Mouse (Mus musculus) neural tube, embryonic 15.5 days (tissue): ENCODE measurements at regions not wholly inside any gene's neighbourhood (a gene's known extent, or its start where the extent isn't known, plus 50 kb on each side); places are given as distances from the start of the nearest gene placed in this dataset.

ENCODE experiments used
- ATAC-seq: fragments of 200-750 bp; cut with Nextera tagmentation; 2 replicates; pipeline ENCODE4 v1.8.0; 2017; ENCODE audit warnings: mild to moderate bottlenecking, moderate TSS enrichment, moderate library complexity; ENCODE audit not compliant: low FRiP score
- H3K27ac ChIP-seq: fragments of 300-500 bp; sonication (generic); replicated peaks from 2 replicates; pipeline ENCODE4 v1.5.1; 2015; ENCODE audit warnings: mild to moderate bottlenecking, inconsistent platforms
- H3K27me3 ChIP-seq: fragments of 300-500 bp; sonication (generic); replicated peaks from 2 replicates; pipeline ENCODE4 v1.6.1; 2015; ENCODE audit warnings: inconsistent platforms
- H3K36me3 ChIP-seq: fragments of 300-500 bp; sonication (generic); 2 replicates; pipeline ENCODE4 v1.6.1; 2015; ENCODE audit warnings: inconsistent platforms
- H3K4me1 ChIP-seq: fragments of 300-500 bp; sonication (generic); 2 replicates; pipeline ENCODE4 v1.6.1; 2015; ENCODE audit warnings: inconsistent platforms
- H3K4me2 ChIP-seq: fragments of 300-500 bp; sonication (generic); 2 replicates; pipeline ENCODE4 v1.6.1; 2015; ENCODE audit warnings: inconsistent platforms, mild to moderate bottlenecking, moderate library complexity
- H3K4me3 ChIP-seq: fragments of 300-500 bp; sonication (generic); replicated peaks from 2 replicates; pipeline ENCODE4 v1.5.1; 2015; ENCODE audit warnings: mild to moderate bottlenecking, inconsistent platforms
- H3K9ac ChIP-seq: fragments of 300-500 bp; sonication (generic); replicated peaks from 2 replicates; pipeline ENCODE4 v1.6.1; 2015; ENCODE audit warnings: mild to moderate bottlenecking, inconsistent platforms
- H3K9me3 ChIP-seq: fragments of 300-500 bp; sonication (generic); replicated peaks from 2 replicates; pipeline ENCODE4 v1.6.1; 2016; ENCODE audit warnings: inconsistent platforms
- WGBS: fragments of 180-500 bp; shearing (Covaris S2); methylation state at CpG from one replicate; pipeline ENCODE4 v1.1.7; 2015; ENCODE audit warnings: mixed read lengths; 5-methylcytosine and 5-hydroxymethylcytosine counted together

DNA sequence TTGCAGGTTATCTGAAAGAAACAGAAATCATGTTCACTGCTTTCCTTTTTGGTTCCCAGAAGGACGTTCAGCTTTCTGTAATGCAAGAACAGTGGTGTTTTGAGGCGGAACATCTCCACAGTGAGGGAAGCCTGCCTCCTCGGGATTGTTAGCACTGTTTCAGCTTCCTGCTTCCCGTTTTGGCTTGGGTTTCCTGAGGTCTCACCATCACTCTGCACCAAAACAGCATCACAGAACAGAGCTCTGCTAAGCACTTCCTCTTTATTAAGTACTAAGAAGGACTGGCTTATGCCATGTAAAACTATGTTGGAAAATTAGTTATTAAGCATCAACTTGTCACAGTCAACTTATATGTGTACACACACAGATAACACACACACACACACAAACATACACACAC lies 857.9 kb downstream of the Slc4a3 start:
- Histone ChIP-seq H3K4me1 (no peaks in the 10 kb centered on the region), H3K4me2 (no peak overlapping the region), H3K9ac (no peak overlapping the region), H3K27me3 (no peaks in the 10 kb centered on the region), H3K4me3 (no peak overlapping the region), H3K9me3 (no peaks in the 10 kb centered on the region), H3K27ac (no peak overlapping the region), H3K36me3 (no peaks in the 10 kb centered on the region)
- 75% methylated on average over 4 of the region's 4 CpGs for WGBS
- ATAC-seq = no peak

DNA sequence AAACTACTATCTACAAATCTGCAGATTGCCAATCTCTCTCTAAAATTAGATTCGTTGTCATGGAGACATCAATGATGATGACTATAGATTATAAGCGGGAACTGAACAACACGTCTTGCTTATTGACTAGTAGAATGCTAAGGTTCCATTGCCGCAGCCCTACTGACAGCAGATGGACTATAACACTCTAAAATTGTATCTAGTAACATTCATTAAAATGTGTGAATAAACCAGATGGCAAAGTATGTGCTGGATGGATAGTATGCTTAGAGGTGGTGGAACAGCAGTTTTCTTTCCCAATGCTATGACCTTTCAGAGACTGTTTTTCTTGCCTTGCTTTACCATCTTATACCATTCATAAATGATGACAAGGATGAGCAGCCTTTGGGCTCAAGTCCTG lies 864.7 kb downstream of the Slc4a3 start:
- H3K27ac ChIP-seq = no peak overlapping the region
- no peaks in the 10 kb centered on the region for H3K9me3 ChIP-seq
- H3K4me2 ChIP-seq = no peak overlapping the region
- no peak overlapping the region for H3K9ac ChIP-seq
- H3K4me3 ChIP-seq = no peak overlapping the region
- H3K27me3 ChIP-seq = no peaks in the 10 kb centered on the region
- WGBS = 78% methylated on average over 4 of the region's 4 CpGs
- no peaks in the 10 kb centered on the region for H3K36me3 ChIP-seq
- H3K4me1 ChIP-seq = no peaks in the 10 kb centered on the region
- ATAC-seq = no peak

DNA sequence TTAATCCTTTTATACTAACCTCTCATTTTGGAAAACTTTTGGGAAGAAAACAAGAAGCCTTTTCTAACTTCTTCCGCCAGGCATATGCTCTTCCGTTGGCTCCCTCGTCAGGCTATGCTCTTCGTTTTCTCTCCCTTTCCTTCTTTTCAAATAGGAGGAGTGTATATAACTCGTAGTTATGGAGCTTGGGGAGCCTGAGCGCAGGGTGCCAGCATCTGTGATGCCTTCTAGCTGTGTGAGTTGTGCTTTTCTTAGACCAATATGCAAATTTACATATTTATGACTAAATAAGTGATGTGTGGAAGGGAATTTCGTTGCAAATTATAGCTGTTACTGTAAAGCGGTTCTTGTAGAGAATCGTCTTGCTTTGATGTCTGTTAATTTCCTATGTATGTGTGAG lies 874.5 kb downstream of the Slc4a3 start:
- 76% methylated on average over 9 of the region's 9 CpGs for WGBS
- no peaks in the 10 kb centered on the region for H3K9me3 ChIP-seq
- ATAC-seq = no peak
- H3K4me3 ChIP-seq = no peak overlapping the region
- no peaks in the 10 kb centered on the region for H3K27me3 ChIP-seq
- no peaks in the 10 kb centered on the region for H3K4me1 ChIP-seq
- no peaks in the 10 kb centered on the region for H3K36me3 ChIP-seq
- no peak overlapping the region for H3K4me2 ChIP-seq
- no peak overlapping the region for H3K27ac ChIP-seq
- H3K9ac ChIP-seq = no peak overlapping the region

DNA sequence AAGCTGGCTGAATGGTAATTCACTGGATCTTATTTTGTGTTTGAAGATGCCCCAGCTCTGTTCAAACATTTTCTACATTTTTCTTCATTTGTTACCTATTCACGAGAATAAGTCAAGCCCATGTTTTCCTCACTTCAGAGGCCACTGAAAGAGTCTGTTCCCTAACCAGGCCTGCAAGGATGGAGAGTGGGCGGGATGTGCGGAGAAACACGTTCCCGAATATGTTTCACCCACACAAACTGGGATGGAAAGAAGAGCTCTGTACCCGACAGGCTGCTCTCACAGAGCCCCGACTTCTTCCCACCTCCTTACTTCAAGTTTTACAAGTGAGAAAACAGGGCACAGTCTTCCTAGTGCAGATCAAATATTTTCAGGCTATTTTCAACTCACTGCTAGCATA lies 881.4 kb downstream of the Slc4a3 start:
- WGBS = 87% methylated on average over 7 of the region's 7 CpGs

DNA sequence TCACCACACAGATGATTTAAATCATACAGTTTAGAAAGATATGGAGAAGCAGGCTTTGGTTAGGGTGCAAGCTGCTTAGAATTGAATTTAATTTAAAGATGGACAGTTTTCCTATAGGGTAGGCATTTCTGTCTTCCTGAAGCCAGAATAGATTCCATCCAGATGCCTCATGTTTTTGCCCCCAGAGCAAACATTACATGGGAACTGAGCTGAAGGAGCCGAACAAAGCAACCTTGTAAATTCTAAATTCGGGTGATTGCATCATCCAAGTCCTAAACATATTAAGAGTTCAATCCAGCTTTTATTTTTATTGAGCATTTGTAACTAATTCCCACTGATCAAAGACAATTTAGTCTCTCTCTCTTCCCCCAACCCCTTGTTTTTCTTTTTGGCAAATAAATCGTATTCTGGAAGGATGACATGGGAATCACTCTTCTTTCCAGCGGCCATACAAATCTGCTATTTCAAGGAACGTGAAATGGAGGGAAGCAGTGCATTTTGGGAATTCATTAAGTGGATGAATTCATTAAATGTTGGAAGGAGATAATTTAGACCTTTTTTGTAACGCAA lies 884.1 kb downstream of the Slc4a3 start:
- Histone ChIP-seq H3K4me2 (no peak overlapping the region), H3K4me1 (peaks cover 5% of the 10 kb centered on the region; the same call in 1 of the 2 replicates), H3K9ac (no peak overlapping the region), H3K27me3 (no peaks in the 10 kb centered on the region), H3K27ac (no peak overlapping the region), H3K9me3 (no peaks in the 10 kb centered on the region), H3K36me3 (no peaks in the 10 kb centered on the region), H3K4me3 (no peak overlapping the region)
- no peak for ATAC-seq
- WGBS = 58% methylated on average over 6 of the region's 6 CpGs

More for the DNA sequence above, 881.4 kb downstream of the Slc4a3 start:
- no peak overlapping the region for H3K4me3 ChIP-seq
- no peak overlapping the region for H3K27ac ChIP-seq
- H3K9me3 ChIP-seq = no peaks in the 10 kb centered on the region
- H3K27me3 ChIP-seq = no peaks in the 10 kb centered on the region
- H3K4me1 ChIP-seq = no peaks in the 10 kb centered on the region
- no peak for ATAC-seq
- H3K4me2 ChIP-seq = no peak overlapping the region
- H3K36me3 ChIP-seq = no peaks in the 10 kb centered on the region
- no peak overlapping the region for H3K9ac ChIP-seq

DNA sequence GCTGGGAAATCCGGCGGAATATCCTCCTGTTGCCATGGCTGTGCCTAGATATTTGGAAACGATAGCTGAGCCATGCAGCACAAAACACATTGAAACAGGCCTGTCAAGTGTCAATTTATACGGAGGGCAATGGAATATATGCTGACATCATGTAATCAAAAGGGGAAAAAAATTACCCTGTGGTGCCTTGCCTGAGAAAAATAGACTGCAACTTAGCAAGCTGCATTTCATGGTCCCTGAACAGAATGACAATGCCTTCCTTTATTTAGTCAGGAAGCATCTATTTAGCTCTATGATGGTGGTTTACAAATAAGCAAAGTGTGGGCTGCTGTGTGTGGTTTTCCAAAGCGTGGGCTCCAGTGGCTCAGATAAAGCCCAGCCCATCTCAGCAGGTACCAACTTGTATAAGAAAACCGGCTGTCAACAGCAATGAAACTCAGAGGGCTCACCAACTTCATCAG lies 887.4 kb downstream of the Slc4a3 start:
- Histone ChIP-seq H3K4me3 (no peak overlapping the region), H3K4me1 (peaks cover 5% of the 10 kb centered on the region; the same call in 1 of the 2 replicates), H3K4me2 (no peak overlapping the region), H3K9me3 (no peaks in the 10 kb centered on the region), H3K27me3 (no peaks in the 10 kb centered on the region), H3K27ac (no peak overlapping the region), H3K36me3 (no peaks in the 10 kb centered on the region), H3K9ac (no peak overlapping the region)
- WGBS = 23% methylated on average over 6 of the region's 6 CpGs
- no peak for ATAC-seq

DNA sequence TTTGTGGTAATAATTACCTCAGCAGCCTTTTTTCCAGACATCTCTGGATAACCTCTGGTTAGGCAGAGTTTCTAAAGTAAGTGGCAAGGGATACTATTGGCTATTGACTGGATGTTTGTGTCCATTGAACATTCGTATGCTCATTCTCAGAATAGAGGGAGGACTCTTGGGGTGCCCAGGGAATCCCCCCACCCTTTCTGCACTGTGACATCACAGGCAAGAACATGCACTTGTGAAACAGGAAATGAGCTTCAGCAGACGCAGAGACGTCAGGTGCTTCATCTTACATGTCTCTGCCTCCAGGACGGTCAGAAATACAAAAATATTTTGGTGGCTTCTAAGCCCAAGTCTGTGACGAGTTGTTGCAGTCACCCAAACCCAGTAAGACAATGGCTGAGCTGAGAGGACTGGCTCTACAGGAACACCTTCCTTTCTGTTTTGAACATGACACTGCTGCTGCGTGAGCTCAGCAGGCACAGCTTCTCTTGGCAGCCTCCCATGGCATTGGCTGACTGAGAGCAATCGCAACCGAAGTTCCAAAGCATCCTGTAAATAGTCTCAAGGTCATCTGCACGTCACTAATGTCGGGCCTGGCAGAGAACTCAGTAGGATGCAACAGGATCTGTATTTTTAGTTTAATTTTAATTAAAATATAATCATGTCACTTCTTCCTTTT lies 904.6 kb downstream of the Slc4a3 start:
- no peak overlapping the region for H3K9ac ChIP-seq
- no peaks in the 10 kb centered on the region for H3K36me3 ChIP-seq
- no peak overlapping the region for H3K4me2 ChIP-seq
- ATAC-seq = no peak
- H3K27ac ChIP-seq = no peak overlapping the region
- no peak overlapping the region for H3K4me3 ChIP-seq
- H3K27me3 ChIP-seq = no peaks in the 10 kb centered on the region
- WGBS = 70% methylated on average over 10 of the region's 10 CpGs
- H3K9me3 ChIP-seq = no peaks in the 10 kb centered on the region
- H3K4me1 ChIP-seq = peaks cover 6% of the 10 kb centered on the region

DNA sequence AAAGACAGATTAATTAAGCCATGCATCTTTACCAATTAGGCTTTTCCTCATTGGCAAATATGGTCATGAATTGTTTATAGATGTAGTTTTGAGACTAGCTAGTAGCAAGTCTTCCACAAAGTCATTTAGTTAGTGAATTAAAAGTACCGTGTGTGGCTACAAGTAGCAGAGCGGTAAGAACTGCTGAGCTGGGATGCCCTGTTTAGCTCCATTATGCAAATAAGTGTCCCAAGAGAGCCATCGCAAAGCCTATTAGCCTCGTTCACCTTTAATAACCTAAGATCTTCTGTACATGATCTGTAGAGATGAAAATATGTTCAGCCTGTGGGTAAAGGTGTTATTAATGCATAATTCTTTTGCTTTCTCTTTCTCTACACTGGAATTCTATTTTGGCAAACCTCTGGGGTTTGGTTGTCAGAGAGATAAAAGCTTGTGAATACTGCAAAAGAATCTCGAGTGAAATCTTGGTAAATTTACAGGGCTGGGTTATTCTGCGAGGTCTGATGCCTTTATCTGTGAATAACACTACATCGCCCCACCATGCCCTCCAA lies 907.2 kb downstream of the Slc4a3 start:
- no peaks in the 10 kb centered on the region for H3K27me3 ChIP-seq
- no peak overlapping the region for H3K4me2 ChIP-seq
- no peaks in the 10 kb centered on the region for H3K36me3 ChIP-seq
- no peak overlapping the region for H3K4me3 ChIP-seq
- no peak overlapping the region for H3K9ac ChIP-seq
- 54% methylated on average over 7 of the region's 7 CpGs for WGBS
- H3K9me3 ChIP-seq = no peaks in the 10 kb centered on the region
- no peak overlapping the region for H3K27ac ChIP-seq
- peaks cover 6% of the 10 kb centered on the region for H3K4me1 ChIP-seq
- no peak for ATAC-seq

DNA sequence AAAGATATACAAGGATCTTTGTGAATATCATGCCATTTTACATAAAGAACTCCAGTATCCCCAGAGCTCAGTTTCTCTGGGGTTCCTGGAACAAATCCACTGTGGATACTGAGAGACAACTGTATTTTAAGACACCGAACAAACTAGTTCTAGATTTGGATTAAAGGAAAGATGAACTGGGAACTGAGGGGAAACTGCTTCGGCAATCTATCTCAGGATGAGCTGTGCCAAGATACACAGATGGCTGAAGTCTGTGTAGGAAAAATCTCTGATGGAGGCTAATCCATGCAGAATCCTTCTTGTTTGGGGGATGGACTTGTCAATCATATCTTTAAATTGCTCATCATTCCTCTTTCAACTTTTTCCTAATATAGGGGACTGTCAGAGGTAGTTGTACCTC lies 920.5 kb downstream of the Slc4a3 start:
- Histone ChIP-seq H3K9ac (no peak overlapping the region), H3K4me1 (no peaks in the 10 kb centered on the region), H3K4me2 (no peak overlapping the region), H3K27me3 (no peaks in the 10 kb centered on the region), H3K4me3 (no peak overlapping the region), H3K27ac (no peak overlapping the region), H3K9me3 (no peaks in the 10 kb centered on the region), H3K36me3 (no peaks in the 10 kb centered on the region)
- WGBS = 91% methylated on average over 2 of the region's 2 CpGs
- no peak for ATAC-seq

DNA sequence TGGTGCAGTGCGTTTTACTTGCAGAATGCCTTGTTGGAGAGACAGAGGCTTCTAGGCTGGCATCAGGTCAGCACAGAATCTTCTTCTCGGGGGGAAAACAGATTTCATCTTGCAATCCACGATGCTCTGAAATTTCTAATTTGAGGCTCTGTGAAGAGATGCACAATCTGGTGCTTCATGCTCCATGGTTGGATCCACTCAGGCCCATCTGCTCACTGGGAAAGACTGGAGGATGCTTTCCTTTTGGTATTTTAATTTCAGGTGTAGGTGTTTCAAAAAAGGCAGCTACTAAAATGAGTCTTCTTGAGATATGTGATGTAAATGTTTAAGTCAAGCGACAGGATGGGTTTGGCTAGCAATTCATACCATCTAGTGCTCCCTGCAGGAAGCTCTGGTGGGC lies 938.1 kb downstream of the Slc4a3 start:
- WGBS = 89% methylated on average over 4 of the region's 4 CpGs
- no peak overlapping the region for H3K27ac ChIP-seq
- H3K27me3 ChIP-seq = no peaks in the 10 kb centered on the region
- no peak for ATAC-seq
- no peaks in the 10 kb centered on the region for H3K9me3 ChIP-seq
- H3K4me2 ChIP-seq = no peak overlapping the region
- no peaks in the 10 kb centered on the region for H3K36me3 ChIP-seq
- no peak overlapping the region for H3K4me3 ChIP-seq
- no peak overlapping the region for H3K9ac ChIP-seq
- no peaks in the 10 kb centered on the region for H3K4me1 ChIP-seq

DNA sequence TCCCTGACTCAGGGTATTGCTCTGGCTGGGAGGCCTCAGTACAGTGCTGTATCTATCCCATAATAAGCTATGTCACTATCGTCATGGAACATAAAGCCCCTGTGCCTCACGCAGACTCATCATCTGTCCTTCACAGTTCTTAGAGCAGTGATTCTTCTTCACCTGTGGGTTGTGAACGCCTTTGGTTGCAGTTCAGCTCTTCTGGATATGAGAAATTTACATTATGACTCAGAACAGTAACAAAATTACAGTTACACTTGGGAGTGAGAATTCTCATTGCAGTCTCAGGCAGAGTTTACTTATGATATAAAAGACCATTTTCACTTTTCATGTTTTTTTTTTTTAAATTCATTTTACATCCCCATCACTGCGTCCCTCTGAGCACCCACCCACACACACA lies 941.4 kb downstream of the Slc4a3 start:
- WGBS = 82% methylated on average over 4 of the region's 4 CpGs
- no peaks in the 10 kb centered on the region for H3K36me3 ChIP-seq
- no peaks in the 10 kb centered on the region for H3K27me3 ChIP-seq
- no peak overlapping the region for H3K4me2 ChIP-seq
- no peak overlapping the region for H3K4me3 ChIP-seq
- H3K9me3 ChIP-seq = no peaks in the 10 kb centered on the region
- no peak overlapping the region for H3K27ac ChIP-seq
- no peak overlapping the region for H3K9ac ChIP-seq
- H3K4me1 ChIP-seq = peaks cover 19% of the 10 kb centered on the region
- no peak for ATAC-seq

DNA sequence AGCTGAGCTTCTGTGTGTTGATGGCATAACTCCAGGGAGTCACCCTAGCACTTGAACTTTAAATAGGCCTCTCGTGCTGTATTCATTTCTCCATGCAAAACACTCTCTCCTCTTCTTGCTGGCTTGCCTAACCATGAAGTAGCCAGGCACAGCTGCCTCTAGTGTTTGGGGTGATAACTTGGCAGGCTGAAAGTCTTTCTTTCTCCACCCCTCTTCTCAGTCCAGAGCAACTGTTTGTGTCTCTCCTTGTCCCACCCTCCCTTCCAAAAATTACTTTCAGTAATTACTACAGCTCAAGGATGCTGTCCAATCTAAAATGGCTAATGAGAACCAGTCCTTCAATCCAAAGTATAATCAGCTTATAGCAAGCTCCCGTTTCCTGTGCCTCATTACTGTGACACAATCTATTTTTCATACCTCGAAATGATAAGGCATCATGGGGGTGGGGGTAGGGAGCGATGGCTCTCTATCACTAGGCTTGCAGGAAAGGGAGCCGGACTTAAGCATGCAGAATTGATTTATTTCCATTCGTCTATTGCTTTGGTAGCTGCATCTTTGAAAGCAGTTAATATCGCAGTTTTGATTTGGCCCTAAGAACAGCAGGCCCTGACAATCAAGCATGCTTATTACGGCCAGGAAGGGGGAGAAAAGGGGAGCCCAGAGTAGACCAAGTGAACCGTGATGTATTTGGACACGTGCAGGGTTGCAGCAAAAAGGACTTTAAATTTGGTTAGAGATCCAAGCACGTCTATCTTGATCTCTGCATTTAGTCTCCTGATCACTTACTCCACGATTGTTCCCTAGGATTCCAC lies 943.8 kb downstream of the Slc4a3 start:
- Histone ChIP-seq H3K27me3 (no peaks in the 10 kb centered on the region), H3K9ac (no peak overlapping the region), H3K4me2 (no peak overlapping the region), H3K27ac (no peak overlapping the region), H3K9me3 (no peaks in the 10 kb centered on the region), H3K36me3 (no peaks in the 10 kb centered on the region), H3K4me3 (no peak overlapping the region), H3K4me1 (peaks cover 19% of the 10 kb centered on the region)
- no peak for ATAC-seq
- WGBS = 39% methylated on average over 12 of the region's 12 CpGs
